Mouse (Mus musculus): ENCODE measurements at regions not wholly inside any gene's neighbourhood (a gene's known extent, or its start where the extent isn't known, plus 50 kb on each side); places are given as distances from the start of the nearest gene placed in this dataset.
A peak's percentile ranks its signal among the peaks of the same experiment; 100 is the strongest.

DNA sequence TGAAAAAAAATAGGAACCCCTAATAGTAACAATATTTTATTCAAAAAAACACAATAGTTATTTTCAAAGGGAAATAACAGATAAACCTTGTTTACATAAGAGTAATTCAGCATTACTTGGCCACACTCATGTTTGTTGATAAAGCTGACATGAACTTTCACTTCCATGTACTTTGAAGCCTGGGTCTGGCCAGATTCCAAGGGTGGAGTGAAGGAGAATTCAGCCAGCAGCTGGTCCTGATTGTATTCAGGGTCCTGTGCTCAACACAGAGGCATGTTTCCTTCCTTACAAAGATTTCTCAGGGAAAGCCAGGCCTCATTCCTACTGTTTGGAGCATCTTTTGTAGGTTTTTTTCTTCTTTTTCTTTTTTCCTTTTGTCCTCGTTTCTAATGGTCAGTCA, 162.4 kb upstream of the Meox2 start:
- Histone ChIP-seq H3K36me3 (replicated peaks; ENCODE audit: insufficient read depth, low read length) (no peaks in the 10 kb centered on the region), H3K27me3 (ENCODE audit: insufficient read depth, low read length) (no peaks in the 10 kb centered on the region), H3K9me3 (ENCODE audit: low read length) (no peaks in the 10 kb centered on the region), H3K4me1 (ENCODE audit: insufficient read depth) (no peaks in the 10 kb centered on the region), H3K9ac (replicated peaks) (no peak overlapping the region), H3K27ac (ENCODE audit: low read depth) (no peak overlapping the region), H3K4me3 (ENCODE audit: low read depth, low read length) (no peak overlapping the region), H3K4me2 (ENCODE audit: low read depth, low read length) (no peak overlapping the region)
- ATAC-seq (no peak), DNase-seq (peak; percentile 41)
- TF ChIP-seq EP300 (IDR thresholded peaks at IDR 0.05; ENCODE audit: low read depth) (no peak), CTCF (IDR thresholded peaks at IDR 0.05; ENCODE audit: low read depth) (no peak)
- 31% methylated on average over 1 of the region's 1 CpGs for WGBS (ENCODE audit: insufficient replicate concordance)

DNA sequence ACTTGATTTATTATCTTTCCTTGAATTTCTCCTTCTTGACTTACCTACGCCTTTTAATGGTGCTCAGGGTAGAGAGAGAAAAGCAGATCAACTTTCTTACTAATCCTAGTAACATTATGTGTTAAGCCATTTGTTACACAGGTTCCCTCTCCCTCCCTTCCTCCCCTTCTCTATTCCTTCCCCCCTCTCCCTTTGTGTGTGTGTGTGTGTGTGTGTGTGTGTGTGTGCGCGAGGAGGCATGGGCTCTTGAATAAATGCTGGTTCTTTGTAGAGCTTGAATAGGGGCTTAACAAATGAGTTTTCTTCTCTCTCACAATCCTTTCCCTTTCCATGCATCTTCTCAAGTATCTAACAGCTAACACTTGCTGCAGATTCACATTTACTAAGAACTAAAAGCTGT, 160.4 kb upstream of the Meox2 start:
- no peak for ATAC-seq
- no peaks in the 10 kb centered on the region for H3K27me3 ChIP-seq (ENCODE audit: insufficient read depth, low read length)
- 82% methylated on average over 3 of the region's 3 CpGs for WGBS (ENCODE audit: insufficient replicate concordance)

DNA sequence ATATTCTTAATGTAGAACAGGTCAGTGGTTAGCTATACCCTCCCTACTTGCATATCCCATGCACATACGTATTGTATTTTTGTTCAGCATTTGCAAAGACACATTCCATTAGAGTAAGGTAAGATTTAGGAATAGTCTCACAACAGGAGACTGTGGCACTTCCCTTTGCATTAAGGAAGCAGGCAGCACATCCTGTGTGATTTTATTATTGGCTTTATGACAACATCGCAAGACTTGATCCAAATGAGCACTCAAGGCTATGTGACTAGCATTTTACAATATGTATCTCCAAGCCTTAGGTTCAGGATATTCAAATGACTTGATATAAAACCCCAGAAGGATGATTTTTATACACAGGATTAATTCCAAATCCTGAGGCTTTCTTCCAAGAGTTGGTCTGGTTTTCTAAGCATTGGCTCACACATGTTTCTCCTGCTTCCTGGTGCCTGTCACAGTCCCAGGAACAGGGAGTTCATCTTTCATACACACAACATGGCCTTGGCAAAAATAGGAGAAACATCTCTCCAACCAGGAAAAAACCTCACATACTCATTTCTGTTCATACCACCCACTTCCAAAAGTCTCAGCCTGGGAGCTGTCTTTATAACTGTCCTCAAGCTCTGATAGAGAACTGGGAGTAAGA, 159.1 kb upstream of the Meox2 start:
- 80% methylated on average over 2 of the region's 2 CpGs for WGBS (ENCODE audit: insufficient replicate concordance)
- H3K27ac ChIP-seq (ENCODE audit: low read depth): no peak overlapping the region
- TF ChIP-seq EP300 (IDR thresholded peaks at IDR 0.05; ENCODE audit: low read depth) (no peak), CTCF (IDR thresholded peaks at IDR 0.05; ENCODE audit: low read depth) (no peak)
- no peaks in the 10 kb centered on the region for H3K36me3 ChIP-seq (replicated peaks; ENCODE audit: insufficient read depth, low read length)
- no peak overlapping the region for H3K9ac ChIP-seq (replicated peaks)
- ATAC-seq (no peak), DNase-seq (no peak)
- no peaks in the 10 kb centered on the region for H3K27me3 ChIP-seq (ENCODE audit: insufficient read depth, low read length)
- H3K9me3 ChIP-seq (ENCODE audit: low read length): no peaks in the 10 kb centered on the region
- no peak overlapping the region for H3K4me3 ChIP-seq (ENCODE audit: low read depth, low read length)
- H3K4me1 ChIP-seq (ENCODE audit: insufficient read depth): no peaks in the 10 kb centered on the region
- no peak overlapping the region for H3K4me2 ChIP-seq (ENCODE audit: low read depth, low read length)

More for the DNA sequence above, 160.4 kb upstream of the Meox2 start:
- no peak overlapping the region for H3K27ac ChIP-seq (ENCODE audit: low read depth)
- no peak overlapping the region for H3K9ac ChIP-seq (replicated peaks)
- DNase-seq: no peak
- H3K36me3 ChIP-seq (replicated peaks; ENCODE audit: insufficient read depth, low read length): no peaks in the 10 kb centered on the region
- no peaks in the 10 kb centered on the region for H3K9me3 ChIP-seq (ENCODE audit: low read length)
- no peak for TF ChIP-seq CTCF (IDR thresholded peaks at IDR 0.05; ENCODE audit: low read depth)
- no peak overlapping the region for H3K4me2 ChIP-seq (ENCODE audit: low read depth, low read length)
- H3K4me3 ChIP-seq (ENCODE audit: low read depth, low read length): no peak overlapping the region
- H3K4me1 ChIP-seq (ENCODE audit: insufficient read depth): no peaks in the 10 kb centered on the region

DNA sequence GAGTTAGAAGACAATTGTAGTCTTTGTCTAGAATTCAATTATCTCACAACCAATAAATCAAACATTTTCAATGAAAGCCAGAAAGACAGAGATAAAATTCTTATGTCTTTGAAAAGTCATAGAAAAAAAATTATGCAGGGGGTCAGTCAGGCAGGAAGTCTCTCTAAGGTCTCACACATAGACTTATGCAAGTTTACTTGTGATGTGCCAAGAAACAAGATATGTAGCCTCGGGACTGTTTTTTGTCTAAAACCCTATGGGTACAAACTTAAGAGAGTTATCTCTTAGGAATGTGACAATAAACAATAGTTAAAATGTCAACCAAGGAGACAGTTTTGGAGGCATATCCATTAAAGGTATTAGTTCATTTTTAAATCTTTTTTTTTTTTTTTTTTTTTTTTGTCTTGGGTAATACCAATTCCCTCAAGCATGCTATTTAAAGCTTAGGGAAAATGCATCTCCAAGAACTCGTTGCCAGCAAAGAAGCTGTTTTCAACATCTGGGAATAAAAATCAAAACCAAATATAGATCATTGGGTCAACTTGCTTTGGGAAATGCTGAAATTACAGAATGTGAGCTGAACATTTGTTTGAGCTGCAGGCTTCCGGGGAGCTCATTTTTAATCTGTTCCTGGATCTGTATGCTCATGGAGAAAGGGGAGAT, 133.8 kb upstream of the Meox2 start:
- H3K27me3 ChIP-seq (ENCODE audit: insufficient read depth, low read length): no peaks in the 10 kb centered on the region
- DNase-seq (no peak), ATAC-seq (no peak)
- no peaks in the 10 kb centered on the region for H3K4me1 ChIP-seq (ENCODE audit: insufficient read depth)
- H3K9ac ChIP-seq (replicated peaks): no peak overlapping the region
- WGBS (ENCODE audit: insufficient replicate concordance): 60% methylated on average over 3 of the region's 3 CpGs
- no peak overlapping the region for H3K4me2 ChIP-seq (ENCODE audit: low read depth, low read length)
- H3K27ac ChIP-seq (ENCODE audit: low read depth): no peak overlapping the region
- no peaks in the 10 kb centered on the region for H3K36me3 ChIP-seq (replicated peaks; ENCODE audit: insufficient read depth, low read length)
- no peaks in the 10 kb centered on the region for H3K9me3 ChIP-seq (ENCODE audit: low read length)
- TF ChIP-seq EP300 (IDR thresholded peaks at IDR 0.05; ENCODE audit: low read depth) (no peak), CTCF (IDR thresholded peaks at IDR 0.05; ENCODE audit: low read depth) (no peak)
- no peak overlapping the region for H3K4me3 ChIP-seq (ENCODE audit: low read depth, low read length)

DNA sequence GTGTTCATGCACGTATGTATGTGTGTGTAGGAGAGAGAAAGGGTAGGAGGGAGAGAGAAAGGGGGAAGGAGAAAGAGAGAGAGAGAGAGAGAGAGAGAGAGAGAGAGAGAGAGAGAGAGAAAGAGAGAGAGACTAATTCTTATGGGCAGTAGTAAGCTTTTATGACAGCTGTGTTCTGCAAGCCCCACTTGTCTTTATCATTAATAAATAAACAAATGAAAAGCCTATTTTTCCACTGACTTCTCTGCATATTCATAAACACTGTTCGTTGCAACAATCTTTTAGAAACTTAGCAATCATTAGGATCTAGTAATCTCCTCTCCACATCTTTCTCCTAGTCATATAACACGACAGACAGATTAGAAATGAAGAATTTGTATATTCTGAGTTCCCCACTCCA, 131.2 kb upstream of the Meox2 start:
- TF ChIP-seq EP300 (IDR thresholded peaks at IDR 0.05; ENCODE audit: low read depth) (no peak), CTCF (IDR thresholded peaks at IDR 0.05; ENCODE audit: low read depth) (no peak)
- Histone ChIP-seq H3K36me3 (replicated peaks; ENCODE audit: insufficient read depth, low read length) (no peaks in the 10 kb centered on the region), H3K4me3 (ENCODE audit: low read depth, low read length) (no peak overlapping the region), H3K4me2 (ENCODE audit: low read depth, low read length) (no peak overlapping the region), H3K4me1 (ENCODE audit: insufficient read depth) (no peaks in the 10 kb centered on the region), H3K27me3 (ENCODE audit: insufficient read depth, low read length) (no peaks in the 10 kb centered on the region), H3K27ac (ENCODE audit: low read depth) (no peak overlapping the region), H3K9ac (replicated peaks) (no peak overlapping the region), H3K9me3 (ENCODE audit: low read length) (no peaks in the 10 kb centered on the region)
- WGBS (ENCODE audit: insufficient replicate concordance): 45% methylated on average over 3 of the region's 3 CpGs
- ATAC-seq: no peak
- DNase-seq: no peak

DNA sequence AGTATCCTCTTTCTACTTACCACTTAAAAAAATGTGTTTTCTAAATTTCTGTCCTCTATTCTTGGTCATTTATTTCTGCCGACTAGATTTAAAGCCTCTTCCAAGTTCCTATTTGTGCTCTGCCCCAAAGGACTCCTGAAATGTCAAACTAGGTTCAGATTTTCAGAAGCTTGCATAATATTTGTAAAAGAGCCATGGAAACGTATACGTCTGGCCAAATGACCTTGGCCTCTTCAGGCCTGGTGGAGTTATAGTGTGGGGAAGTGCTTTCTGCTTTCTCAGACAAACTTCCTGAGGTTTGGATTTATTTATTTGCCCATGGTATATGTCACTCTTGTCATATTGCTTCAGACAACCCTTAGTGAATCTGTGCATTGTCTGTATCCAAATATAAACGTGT, 117.2 kb upstream of the Meox2 start:
- H3K4me2 ChIP-seq (ENCODE audit: low read depth, low read length): no peak overlapping the region
- H3K4me1 ChIP-seq (ENCODE audit: insufficient read depth): no peaks in the 10 kb centered on the region
- TF ChIP-seq EP300 (IDR thresholded peaks at IDR 0.05; ENCODE audit: low read depth) (no peak), CTCF (IDR thresholded peaks at IDR 0.05; ENCODE audit: low read depth) (no peak)
- H3K9me3 ChIP-seq (ENCODE audit: low read length): no peaks in the 10 kb centered on the region
- DNase-seq (no peak), ATAC-seq (no peak)
- no peak overlapping the region for H3K27ac ChIP-seq (ENCODE audit: low read depth)
- H3K9ac ChIP-seq (replicated peaks): no peak overlapping the region
- H3K36me3 ChIP-seq (replicated peaks; ENCODE audit: insufficient read depth, low read length): no peaks in the 10 kb centered on the region
- no peaks in the 10 kb centered on the region for H3K27me3 ChIP-seq (ENCODE audit: insufficient read depth, low read length)
- 39% methylated on average over 4 of the region's 4 CpGs for WGBS (ENCODE audit: insufficient replicate concordance)
- H3K4me3 ChIP-seq (ENCODE audit: low read depth, low read length): no peak overlapping the region

Measured in liver, postnatal 0 days (tissue).